Mouse (Mus musculus) neural tube, embryonic 14.5 days (tissue): Measurements from ENCODE around the gene Krtap4-9. TPM values are rescaled to one million over a fixed set of nuclear protein-coding genes. Genes with fewer than 3 reads are reported as not detected.
"Not testable (repeated sequence)": the region's sequence is repeated elsewhere in the genome, so short reads cannot be mapped to it uniquely, and the experiment has no call there.

ENCODE experiments used
- ATAC-seq: fragments of 200-750 bp; cut with Nextera tagmentation; 2 replicates; pipeline ENCODE4 v1.8.0; 2017; ENCODE audit warnings: low read depth, mild to moderate bottlenecking, moderate TSS enrichment, moderate library complexity
- H3K27ac ChIP-seq: fragments of 300-500 bp; sonication (generic); 2 replicates; pipeline ENCODE4 v1.5.1; 2014; ENCODE audit warnings: low read depth, mild to moderate bottlenecking, control low read depth, low read length, moderate library complexity, mixed read lengths
- H3K27me3 ChIP-seq: fragments of 300-500 bp; sonication (generic); 2 replicates; pipeline ENCODE4 v1.6.1; 2014; ENCODE audit warnings: low read length; ENCODE audit not compliant: control insufficient read depth, insufficient read depth
- H3K36me3 ChIP-seq: fragments of 300-500 bp; sonication (generic); 2 replicates; pipeline ENCODE4 v1.6.1; 2014; ENCODE audit warnings: low read length, mixed read lengths; ENCODE audit not compliant: control insufficient read depth, insufficient read depth
- H3K4me1 ChIP-seq: fragments of 300-500 bp; sonication (generic); 2 replicates; pipeline ENCODE4 v1.6.1; 2014; ENCODE audit warnings: low read length; ENCODE audit not compliant: control insufficient read depth, insufficient read depth
- H3K4me2 ChIP-seq: fragments of 300-500 bp; sonication (generic); 2 replicates; pipeline ENCODE4 v1.6.1; 2014; ENCODE audit warnings: mild to moderate bottlenecking, low read depth, low read length, control low read depth
- H3K4me3 ChIP-seq: fragments of 300-500 bp; sonication (generic); 2 replicates; pipeline ENCODE4 v1.5.1; 2014; ENCODE audit warnings: low read depth, low read length, control low read depth, mixed read lengths
- H3K9ac ChIP-seq: fragments of 300-500 bp; sonication (generic); replicated peaks from 2 replicates; pipeline ENCODE4 v1.6.1; 2014; ENCODE audit warnings: low read depth, mild to moderate bottlenecking, control low read depth, low read length, mixed read lengths
- H3K9me3 ChIP-seq: fragments of 300-500 bp; sonication (generic); 2 replicates; pipeline ENCODE4 v1.6.1; 2016; ENCODE audit warnings: low read length; ENCODE audit not compliant: control insufficient read depth
- WGBS: fragments of 180-500 bp; shearing (Covaris S2); extraction: QIAGEN DNeasy Blood & Tissue Kit; methylation state at CpG from one replicate; pipeline ENCODE4 v1.1.7; 2014; 5-methylcytosine and 5-hydroxymethylcytosine counted together
- polyA plus RNA-seq: library from polyadenylated mRNA; unstranded; fragments of >200 nt; fragmentation: Nextera tagmentation; extraction: Ambion mirVana; gene quantifications from 2 replicates; pipeline ENCODE4 v1.2.1, GENCODE M21; 2014

The Krtap4-9 gene
- polyA plus RNA-seq: not detected in 2 replicates

- H3K9me3 ChIP-seq, H3K4me3 ChIP-seq, ATAC-seq, H3K9ac ChIP-seq, H3K27me3 ChIP-seq, H3K4me2 ChIP-seq, H3K27ac ChIP-seq, H3K4me1 ChIP-seq, H3K36me3 ChIP-seq: not testable (repeated sequence)
These were observed at the start of gene Krtap4-9 for GRCm38 (mm10) chr11:99784900-99785299. Krtap4-9 (plus strand) TSS chr11:99785200.

DNA sequence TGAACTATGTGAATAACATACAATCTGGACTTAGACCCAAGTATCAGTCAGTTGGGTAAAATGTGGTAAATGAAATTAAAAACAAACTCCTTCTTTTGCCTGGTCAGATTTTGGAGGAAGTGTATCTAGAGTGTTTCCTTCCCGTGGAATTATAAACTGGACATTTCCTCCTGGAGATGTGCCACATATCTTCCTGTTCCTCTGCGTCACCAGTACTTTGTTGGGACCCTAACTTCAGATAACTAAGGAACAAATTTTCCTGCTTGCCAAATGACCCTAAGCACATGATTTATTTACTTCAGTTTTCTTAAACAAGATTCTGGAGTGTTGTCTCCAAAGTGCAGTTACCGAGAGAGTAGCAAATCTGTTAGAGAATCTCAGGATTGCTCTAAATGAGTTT is 41.0 kb upstream of the Krtap4-9 start:
- 91% methylated on average over 3 of the region's 3 CpGs for WGBS
- H3K27me3 ChIP-seq: no peaks in the 10 kb centered on the region
- ATAC-seq: no peak
- H3K36me3 ChIP-seq: no peaks in the 10 kb centered on the region
- no peak overlapping the region for H3K4me3 ChIP-seq
- no peaks in the 10 kb centered on the region for H3K4me1 ChIP-seq
- H3K27ac ChIP-seq: no peak overlapping the region
- no peak overlapping the region for H3K4me2 ChIP-seq
- no peak overlapping the region for H3K9ac ChIP-seq
- no peaks in the 10 kb centered on the region for H3K9me3 ChIP-seq

DNA sequence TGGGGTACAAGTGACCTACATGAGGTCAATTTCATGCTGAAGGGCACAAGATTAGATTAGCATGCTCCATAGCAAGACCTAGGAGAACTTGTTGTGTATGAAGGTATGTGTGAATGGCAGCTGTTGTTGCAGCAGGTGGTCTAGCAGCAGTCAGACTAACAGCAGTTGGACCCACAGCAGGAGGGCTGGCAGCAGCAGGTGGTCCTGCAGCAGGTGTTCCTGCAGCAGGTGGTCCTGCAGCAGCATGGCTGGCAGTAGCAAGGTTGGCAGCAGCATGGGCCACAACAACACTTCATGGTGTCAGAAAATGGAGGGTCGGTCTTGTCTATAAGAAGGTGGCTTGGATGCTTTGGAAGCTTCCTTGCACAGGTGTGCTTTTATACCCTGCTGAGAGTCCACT is 26.1 kb upstream of the Krtap4-9 start:
- Histone ChIP-seq H3K36me3 (no peaks in the 10 kb centered on the region), H3K4me1 (no peaks in the 10 kb centered on the region), H3K4me3 (no peak overlapping the region), H3K27me3 (no peaks in the 10 kb centered on the region), H3K4me2 (no peak overlapping the region), H3K9ac (no peak overlapping the region), H3K9me3 (no peaks in the 10 kb centered on the region), H3K27ac (no peak overlapping the region)
- 89% methylated on average over 1 of the region's 1 CpGs for WGBS
- ATAC-seq: no peak

GRCm38 (mm10) chr11:99768410-99768809 is 16.6 kb upstream of the Krtap4-9 start:
- H3K9me3 ChIP-seq: no peaks in the 10 kb centered on the region
- no peak overlapping the region for H3K9ac ChIP-seq
- H3K27ac ChIP-seq: no peak overlapping the region
- H3K4me1 ChIP-seq: no peaks in the 10 kb centered on the region
- H3K27me3 ChIP-seq: no peaks in the 10 kb centered on the region
- H3K36me3 ChIP-seq: no peaks in the 10 kb centered on the region
- 88% methylated on average over 2 of the region's 2 CpGs for WGBS
- no peak overlapping the region for H3K4me2 ChIP-seq
- ATAC-seq: no peak
- H3K4me3 ChIP-seq: no peak overlapping the region

GRCm38 (mm10) chr11:99772813-99773212 is 12.2 kb upstream of the Krtap4-9 start, which contains the start of gene Gm11595:
Gm11595 (minus strand) TSS chr11:99772913.
- not testable (repeated sequence) for H3K4me2 ChIP-seq, H3K36me3 ChIP-seq, H3K4me3 ChIP-seq, H3K9ac ChIP-seq, ATAC-seq, H3K27ac ChIP-seq, H3K9me3 ChIP-seq, H3K4me1 ChIP-seq, H3K27me3 ChIP-seq

GRCm38 (mm10) chr11:99778401-99778800 is 6.6 kb upstream of the Krtap4-9 start:
- 30% methylated on average over 7 of the region's 7 CpGs for WGBS
- no peak for ATAC-seq
- Histone ChIP-seq H3K36me3 (no peaks in the 10 kb centered on the region), H3K4me3 (no peak overlapping the region), H3K9me3 (no peaks in the 10 kb centered on the region), H3K4me2 (no peak overlapping the region), H3K4me1 (no peaks in the 10 kb centered on the region), H3K27ac (no peak overlapping the region), H3K9ac (no peak overlapping the region), H3K27me3 (no peaks in the 10 kb centered on the region)

DNA sequence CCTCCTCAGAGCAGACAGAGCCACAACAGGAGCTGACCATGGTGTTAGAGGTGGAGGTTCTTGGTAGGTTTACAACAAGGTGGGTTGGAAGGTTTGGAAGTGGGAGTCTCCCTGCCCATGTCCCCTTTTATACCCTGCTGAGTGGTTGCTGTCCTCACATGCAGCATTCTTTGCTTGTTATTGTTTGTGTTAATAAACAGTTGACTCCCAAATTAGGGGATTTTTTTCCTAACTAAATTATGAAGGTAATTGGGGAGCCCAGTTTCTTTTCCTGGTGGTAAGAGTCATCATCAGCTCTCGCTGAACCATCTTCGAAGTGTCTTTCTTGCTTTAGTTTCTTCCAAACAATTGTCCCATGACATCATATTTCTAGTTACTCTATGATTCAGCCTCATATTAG is 4.4 kb upstream of the Krtap4-9 start, which contains the start of gene Krtap4-8:
Krtap4-8 (minus strand) TSS at position 101 of the 400 bp plus-strand sequence.
- Histone ChIP-seq H3K27me3 (no peaks in the 10 kb centered on the region), H3K9me3 (no peaks in the 10 kb centered on the region), H3K27ac (no peak within 1 kb of the TSS), H3K4me3 (no peak within 1 kb of the TSS), H3K4me2 (no peak within 1 kb of the TSS), H3K36me3 (no peaks in the 10 kb centered on the region), H3K4me1 (no peaks in the 10 kb centered on the region), H3K9ac (no peak within 1 kb of the TSS)
- 97% methylated on average over 2 of the region's 2 CpGs for WGBS
- no peak for ATAC-seq

DNA sequence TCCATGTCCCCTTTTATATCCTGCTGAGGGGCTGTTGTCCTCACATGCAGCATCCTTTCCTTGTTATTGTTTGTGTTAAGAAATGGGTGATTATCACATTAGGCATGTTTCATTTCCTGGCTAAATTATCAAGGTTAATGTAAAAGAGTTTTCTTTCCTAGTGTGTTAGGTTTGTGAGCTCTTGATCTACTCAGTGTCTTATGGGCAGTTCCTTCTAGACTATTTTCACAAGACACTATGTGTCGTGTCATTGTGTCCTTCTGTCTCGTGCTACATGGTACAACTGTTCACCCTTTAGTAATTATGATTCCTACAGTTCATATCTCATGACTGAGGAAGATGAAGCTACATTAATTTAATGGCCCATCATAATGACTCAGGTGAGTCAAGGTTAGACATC is 8.4 kb downstream of the Krtap4-9 start, which contains the start of gene Gm11596:
Gm11596 (minus strand) TSS at position 101 of the 400 bp plus-strand sequence.
- Histone ChIP-seq H3K36me3 (no peaks in the 10 kb centered on the region), H3K4me1 (no peaks in the 10 kb centered on the region), H3K27ac (no peak within 1 kb of the TSS), H3K27me3 (no peaks in the 10 kb centered on the region), H3K9me3 (no peaks in the 10 kb centered on the region), H3K4me2 (no peak within 1 kb of the TSS), H3K9ac (no peak within 1 kb of the TSS), H3K4me3 (no peak within 1 kb of the TSS)
- no peak for ATAC-seq
- WGBS: 81% methylated on average over 2 of the region's 2 CpGs

GRCm38 (mm10) chr11:99798832-99799231 is 13.8 kb downstream of the Krtap4-9 start, which contains the start of gene Gm11569:
Gm11569 (minus strand) TSS chr11:99798932.
- WGBS: no CpG with 5 or more reads among the region's 1 CpGs
- ATAC-seq, H3K27ac ChIP-seq, H3K9ac ChIP-seq, H3K27me3 ChIP-seq, H3K4me3 ChIP-seq, H3K9me3 ChIP-seq, H3K4me2 ChIP-seq, H3K4me1 ChIP-seq, H3K36me3 ChIP-seq: not testable (repeated sequence)
